Mouse (Mus musculus): Measurements from ENCODE around the gene Osbpl9.

Gene Osbpl9

DNA sequence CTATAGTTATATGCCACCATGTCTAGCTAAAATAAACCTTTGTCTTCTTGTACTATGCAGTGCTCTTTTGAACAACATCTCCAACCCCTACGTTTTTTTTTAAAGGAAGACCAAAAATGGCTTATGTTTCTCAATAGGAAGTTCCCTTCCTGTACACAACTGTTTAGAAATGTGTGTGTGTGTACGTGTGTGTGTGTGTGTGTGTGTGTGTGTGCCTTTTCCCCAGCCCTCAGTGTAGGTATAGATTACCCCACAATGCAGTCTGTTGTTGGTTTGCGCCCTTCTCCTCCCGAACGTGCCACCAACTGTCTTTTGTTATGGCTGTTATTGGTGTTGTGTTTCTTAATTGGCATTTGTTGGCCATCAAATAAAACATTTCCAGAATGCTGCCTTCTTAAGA lies 5.5 kb upstream of the Osbpl9 start:
- no peak for DNase-seq (ENCODE audit: low read depth, low spot score)

DNA sequence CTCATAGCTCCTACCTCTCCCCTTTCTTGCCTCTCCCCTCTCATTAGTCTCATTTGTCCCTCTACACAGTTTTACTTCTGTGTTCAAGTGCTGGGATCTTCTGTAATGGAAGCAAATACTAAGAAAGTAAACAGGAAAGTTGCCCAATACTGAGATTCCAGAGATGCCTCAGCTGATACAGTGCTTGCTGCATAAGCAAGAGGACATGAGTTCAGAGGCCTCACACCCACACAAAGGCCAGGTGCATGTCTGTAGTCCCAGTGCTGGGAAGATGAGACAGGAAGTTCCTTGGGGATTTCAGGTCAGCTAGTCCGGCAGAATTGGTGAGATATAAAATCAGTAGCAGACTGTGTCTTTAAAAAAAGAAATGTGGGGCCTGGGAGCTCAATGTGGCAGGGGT lies 2.3 kb upstream of the Osbpl9 start:
- no peak for DNase-seq (ENCODE audit: low read depth, low spot score)

DNA sequence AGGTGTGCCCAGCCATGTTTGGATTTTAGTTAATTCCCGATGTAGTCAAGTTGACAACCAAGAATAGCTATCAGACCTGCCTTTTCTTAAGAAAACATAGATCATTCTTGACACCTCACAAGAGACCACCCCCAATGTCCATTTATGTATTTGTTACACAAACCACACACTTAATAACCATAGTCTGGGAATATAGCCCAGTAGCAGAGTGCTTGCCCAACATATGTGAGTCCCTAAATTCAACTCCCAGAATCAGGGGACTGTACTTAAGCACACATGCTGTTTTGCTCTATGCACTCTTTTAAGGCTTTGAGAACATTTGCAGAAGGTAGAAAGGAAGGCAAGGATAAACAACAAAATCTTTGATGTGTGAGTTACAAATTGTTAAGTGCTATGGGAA lies 1.9 kb upstream of the Osbpl9 start:
- DNase-seq (ENCODE audit: low read depth, low spot score) = no peak

DNA sequence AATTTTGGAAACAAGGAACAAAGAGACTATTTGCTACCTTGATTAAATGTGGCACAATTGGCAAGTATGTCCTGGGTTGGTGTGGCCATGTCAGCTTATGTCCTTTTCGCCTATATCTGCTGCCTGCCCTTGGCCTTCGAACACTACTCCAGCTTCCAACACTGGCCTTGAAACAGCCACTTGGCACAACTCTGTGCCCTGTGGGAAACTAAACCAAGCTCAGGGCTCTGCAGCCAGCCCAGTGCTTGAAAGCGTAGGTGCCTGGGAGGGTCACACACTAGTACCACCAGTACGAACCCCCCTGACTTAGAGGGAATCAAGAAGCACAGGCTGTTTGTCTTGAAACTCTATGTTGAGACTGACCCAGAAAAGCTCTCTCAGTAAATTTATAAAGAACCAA lies 3.0 kb downstream of the Osbpl9 start:
- no peak for DNase-seq (ENCODE audit: low read depth, low spot score)

DNA sequence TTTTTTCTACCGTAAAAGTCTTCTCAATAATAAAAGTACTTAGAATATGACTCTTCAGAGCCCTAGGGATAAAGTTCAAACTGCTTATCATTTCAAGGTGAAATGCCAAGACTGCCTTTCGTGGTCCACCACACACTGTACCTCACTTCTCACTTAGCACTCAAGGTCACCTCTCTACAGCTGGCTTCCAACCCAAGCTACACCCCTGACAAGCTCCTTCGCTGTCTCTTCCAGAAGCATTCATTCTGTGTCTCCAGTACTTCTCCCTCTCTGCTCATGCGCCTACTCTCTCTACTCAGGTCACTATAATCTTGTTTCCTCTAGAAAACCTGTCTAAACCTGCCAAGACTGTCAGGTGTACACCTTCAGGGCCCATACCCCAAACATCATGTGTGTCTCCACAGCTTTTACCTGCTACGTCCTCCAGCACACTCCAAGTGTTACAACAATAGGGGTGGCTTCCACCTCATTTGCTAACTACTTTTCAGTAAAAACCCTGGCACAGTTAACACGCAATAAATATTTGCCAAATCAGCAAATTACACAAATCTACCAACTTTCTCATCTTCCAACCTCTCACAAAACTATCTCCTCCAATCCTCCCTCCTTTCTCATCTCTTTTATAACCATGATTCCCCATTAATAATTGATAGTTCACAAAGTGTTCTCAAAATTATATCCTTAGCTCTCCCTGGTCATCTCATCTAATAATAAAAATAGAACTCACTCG lies 6.0 kb downstream of the Osbpl9 start:
- no peak for DNase-seq (ENCODE audit: low read depth, low spot score)

DNA sequence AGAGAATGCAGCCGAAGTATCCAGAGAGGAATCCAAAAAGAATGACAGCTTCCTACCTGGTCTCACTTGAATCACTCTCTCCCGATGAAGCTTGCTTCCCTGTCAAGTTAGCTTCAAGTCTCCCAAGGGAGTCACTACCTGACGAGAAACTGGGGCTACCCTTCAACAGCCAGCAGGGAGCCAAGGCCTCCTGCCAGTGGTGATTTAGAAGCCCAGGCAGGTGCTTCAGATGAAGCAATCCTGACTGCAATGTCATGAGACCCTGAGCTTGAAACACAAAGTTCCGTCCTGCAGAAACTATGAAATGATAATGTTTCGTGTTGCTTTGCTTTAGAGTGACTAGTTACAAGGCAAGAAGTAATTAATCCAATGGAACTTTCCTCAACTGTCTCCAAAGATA lies 8.2 kb downstream of the Osbpl9 start:
- DNase-seq (ENCODE audit: low read depth, low spot score) = no peak

DNA sequence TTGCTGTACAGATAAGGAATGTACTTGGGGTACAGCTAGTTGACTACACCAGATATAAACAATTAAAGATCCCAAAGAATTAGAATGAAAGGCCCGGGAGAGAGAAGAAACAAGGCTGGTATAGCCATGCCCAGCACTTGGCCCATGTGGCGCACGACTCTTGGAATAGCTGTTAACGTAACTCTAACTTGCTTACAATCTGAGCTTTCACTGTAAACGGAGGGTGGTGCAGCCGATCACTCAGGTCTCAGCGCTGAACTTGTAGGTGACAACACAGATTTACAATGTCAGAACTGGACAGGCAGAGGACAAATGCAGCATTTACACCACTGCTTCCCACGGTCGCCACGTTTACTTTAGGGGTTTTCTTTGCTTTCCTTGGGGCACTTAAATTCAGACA lies 10.5 kb downstream of the Osbpl9 start:
- DNase-seq (ENCODE audit: low read depth, low spot score) = no peak

DNA sequence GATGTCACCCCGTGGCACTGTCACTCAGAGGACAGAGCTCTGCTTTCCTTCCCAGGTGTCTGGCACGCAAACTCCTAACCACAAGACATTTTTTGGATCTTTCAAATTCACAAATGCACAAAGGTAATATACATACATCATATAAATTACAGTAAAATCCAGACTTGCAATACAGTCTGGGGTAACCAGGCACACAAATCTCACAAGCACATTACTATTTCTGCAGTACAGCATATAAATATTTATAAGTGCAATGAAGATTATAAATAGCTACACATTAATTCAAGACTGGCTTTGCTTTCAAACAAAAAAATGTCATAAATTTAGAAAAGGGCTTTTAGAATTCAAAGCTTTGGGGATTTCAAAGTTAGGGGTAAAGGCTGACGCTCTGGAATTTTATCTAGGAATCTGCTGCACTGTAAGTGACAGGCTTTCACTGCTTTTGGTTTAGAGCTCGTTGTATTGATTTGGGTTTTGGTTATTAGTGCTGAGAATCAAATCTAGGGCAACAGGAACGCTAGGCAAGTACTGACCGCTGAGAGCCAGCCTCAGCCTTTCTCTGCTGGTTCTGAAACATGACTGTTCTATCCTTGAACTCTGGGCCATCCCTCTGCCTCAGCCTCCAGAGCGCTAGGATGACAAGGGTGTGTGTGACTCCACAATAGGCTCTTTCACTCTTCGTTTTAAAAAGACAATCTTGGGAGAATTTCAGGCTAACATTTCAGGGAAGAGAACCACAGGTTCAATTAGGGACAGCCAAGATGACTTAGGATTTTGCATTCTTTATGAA lies 16.3 kb downstream of the Osbpl9 start:
- no peak for DNase-seq (ENCODE audit: low read depth, low spot score)

DNA sequence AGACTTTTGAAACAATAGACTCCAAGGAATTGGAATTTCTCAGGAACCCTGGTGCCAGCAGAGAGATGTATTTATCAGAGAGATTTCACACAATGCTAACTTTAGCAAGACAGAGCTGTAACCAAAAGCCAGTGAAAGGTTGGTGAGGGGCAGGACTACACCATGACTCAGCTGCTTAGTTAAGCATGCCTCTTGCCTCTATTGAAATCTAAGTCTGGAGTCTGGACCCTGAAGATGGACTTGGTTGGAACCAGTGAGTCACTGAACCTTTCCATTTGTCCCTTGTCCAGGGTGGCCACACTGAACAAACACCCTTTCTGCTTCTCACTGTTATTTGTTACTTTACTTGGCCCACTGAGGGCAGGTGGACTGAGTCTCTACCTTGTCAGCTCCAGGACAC lies 26.4 kb downstream of the Osbpl9 start:
- DNase-seq (ENCODE audit: low read depth, low spot score) = no peak

DNA sequence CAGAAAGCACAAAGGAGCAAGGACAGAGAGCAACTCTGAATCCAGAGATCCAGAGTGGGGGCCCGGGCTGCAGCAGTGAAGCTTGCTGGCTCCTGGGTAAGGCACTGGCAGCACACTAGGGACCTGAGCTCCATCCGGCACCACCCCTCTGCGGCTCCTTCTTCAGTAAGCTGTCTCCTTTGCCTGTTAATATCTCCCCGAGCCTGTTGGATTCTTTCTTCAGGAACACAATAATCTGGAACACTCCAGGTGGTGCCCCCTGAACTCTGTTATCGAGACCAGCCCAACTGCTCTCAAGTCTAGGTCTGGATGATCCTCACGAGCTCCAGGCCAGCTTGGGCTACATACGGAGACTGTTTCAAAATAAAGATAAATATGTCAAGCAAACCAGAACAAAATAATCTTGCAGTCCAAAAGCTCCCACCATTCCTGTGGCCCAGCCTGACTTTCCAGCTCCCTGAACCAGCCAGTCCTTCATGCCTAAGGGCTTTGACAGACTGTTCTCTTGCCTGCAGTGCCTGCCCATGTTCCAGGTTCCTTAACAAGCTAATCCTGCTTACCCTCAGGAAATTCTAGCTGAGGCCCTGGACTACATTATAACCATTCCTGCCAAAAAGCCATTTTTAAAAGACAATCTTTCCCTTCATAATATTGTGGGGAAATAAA lies 28.2 kb downstream of the Osbpl9 start:
- peak; percentile 23 for DNase-seq (ENCODE audit: low read depth, low spot score)

DNA sequence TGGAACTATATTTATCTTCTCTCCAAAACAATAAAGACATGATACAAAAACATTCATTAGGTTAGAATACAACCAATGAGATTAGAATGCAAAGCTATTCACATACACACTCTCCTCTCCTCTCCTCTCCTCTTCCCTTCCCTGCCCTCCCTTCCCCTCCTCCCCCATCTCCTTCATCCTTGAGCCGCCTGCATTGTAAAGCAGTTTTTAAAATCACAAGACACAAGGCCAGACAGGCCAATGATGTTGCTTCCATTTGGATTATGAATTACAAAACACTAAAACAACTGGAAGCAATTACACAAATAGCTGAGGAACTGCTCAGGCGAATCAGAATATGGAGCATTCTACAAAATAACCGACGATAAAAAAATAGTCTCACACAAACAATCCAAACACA lies 28.7 kb downstream of the Osbpl9 start:
- DNase-seq (ENCODE audit: low read depth, low spot score) = no peak

DNA sequence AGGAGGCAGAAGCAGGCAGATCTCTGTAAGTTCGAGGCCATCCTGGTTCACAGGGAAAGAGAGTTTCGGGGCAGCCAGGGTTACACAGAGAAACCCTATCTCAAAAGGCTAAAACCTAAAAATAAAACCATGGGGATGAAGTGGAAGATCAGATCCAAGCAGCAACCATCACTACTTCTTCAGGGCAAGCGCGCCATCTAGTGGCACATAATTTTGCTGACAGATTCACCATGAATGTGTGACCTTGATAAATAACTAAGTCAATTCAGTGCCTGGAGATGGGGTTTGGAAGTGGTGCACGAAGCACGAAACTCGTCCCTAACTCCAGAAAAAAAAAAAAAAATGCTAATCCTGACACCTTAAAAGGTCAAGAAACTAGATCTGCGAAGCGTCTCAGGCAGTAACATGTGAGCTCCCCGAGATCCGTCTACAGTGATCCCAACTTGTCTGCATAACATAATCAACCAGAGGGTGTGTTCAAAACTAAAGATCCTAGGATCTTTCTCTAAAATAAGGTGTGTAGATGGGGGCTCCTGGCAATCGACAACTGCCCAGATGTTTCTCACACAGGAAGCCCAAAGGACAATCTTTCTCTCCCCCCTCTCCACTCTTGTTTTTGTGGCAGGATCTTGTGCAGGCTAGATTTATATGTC lies 36.4 kb downstream of the Osbpl9 start:
- peak; percentile 86 for DNase-seq (ENCODE audit: low read depth, low spot score)

DNA sequence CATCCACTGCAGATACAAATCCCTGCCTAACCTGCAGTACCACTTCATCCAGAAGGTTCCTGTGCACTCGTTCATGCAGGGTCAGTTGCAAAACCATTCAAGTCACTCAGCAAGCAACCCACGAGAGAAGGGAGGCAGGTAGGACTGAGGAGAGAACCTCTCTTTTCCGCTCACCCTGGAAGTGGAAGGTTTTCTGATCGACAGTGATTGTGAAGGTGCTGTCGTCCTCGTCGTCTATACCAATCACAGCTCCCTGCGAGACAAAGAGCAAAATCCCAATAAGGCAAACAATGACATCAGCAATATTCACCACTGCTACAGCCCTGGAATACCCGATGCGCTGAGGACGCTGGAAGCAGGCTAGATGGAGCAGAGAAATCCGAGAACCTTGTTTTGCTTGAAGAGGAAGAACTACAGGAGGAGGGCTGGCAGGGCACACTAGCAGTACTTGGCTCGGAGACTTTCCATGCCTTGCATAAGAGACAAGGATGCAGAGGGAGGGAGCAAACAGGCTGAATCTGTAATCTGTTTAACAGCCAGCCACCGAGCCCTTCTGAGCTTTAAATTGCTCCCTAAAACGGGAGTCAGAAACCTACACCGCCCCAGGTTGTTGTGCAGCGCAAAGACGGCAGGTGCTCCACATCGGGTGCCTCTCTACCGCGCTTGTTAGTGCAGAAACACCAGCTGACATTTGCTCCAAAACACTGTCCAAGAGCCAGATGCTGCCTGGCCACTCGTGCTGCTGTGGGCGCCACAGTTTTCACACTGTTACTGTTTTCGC lies 45.4 kb downstream of the Osbpl9 start:
- no peak for DNase-seq (ENCODE audit: low read depth, low spot score)

DNA sequence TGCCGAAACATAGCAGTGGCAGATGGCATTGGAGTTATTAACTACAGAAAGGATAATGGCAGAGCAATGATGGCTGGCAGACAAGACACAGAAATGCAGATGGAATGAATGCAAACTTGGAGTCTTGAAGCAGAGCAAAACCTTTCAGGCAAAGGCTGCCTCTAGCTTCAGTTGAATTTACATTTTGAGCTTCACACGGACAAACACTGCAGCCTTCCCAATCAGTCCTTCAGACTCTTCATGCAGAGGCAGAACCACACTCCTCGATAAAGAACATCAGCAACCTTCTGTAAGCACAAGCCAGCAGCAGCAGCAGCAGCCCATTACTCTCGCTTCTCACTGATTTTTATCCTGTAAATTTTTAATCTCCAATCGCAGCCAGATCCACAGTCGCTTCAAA lies 46.0 kb downstream of the Osbpl9 start:
- DNase-seq (ENCODE audit: low read depth, low spot score) = no peak

DNA sequence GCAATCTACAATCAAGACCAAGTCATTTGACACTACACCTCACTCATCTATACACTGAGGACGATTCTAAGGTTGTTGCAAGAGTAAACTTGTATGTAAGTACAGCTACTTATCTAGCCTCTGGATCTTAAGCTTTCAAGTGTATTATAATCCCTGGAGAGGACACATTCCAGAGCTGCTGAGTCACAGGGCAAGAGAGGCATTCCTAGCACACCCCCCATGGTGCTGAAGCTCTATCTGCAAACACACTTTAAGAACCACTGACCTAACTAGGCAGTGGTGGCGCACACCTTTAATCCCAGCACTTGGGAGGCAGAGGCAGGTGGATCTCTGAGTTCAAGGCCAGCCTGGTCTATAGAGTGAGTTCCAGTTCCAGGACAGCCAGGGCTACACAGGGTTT lies 51.9 kb downstream of the Osbpl9 start:
- DNase-seq (ENCODE audit: low read depth, low spot score) = peak; percentile 90

DNA sequence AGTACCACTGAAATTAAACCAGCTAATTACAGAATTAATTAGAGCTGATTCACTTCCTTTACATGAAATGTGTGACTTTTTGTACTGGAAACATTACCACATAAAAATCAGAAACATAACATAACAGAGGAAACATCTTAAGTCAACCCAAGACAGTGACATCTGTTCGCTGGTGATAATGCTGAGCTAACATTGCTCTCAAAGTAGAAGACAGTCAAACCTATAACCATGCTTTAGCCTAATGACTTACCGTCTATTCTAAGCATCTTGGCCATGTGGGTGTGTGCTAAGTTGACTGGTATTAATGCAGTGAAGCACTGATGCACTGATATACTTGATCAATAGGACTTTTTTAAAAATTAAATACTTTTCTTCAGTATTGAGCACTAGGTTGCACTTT lies 52.7 kb downstream of the Osbpl9 start:
- DNase-seq (ENCODE audit: low read depth, low spot score) = no peak

DNA sequence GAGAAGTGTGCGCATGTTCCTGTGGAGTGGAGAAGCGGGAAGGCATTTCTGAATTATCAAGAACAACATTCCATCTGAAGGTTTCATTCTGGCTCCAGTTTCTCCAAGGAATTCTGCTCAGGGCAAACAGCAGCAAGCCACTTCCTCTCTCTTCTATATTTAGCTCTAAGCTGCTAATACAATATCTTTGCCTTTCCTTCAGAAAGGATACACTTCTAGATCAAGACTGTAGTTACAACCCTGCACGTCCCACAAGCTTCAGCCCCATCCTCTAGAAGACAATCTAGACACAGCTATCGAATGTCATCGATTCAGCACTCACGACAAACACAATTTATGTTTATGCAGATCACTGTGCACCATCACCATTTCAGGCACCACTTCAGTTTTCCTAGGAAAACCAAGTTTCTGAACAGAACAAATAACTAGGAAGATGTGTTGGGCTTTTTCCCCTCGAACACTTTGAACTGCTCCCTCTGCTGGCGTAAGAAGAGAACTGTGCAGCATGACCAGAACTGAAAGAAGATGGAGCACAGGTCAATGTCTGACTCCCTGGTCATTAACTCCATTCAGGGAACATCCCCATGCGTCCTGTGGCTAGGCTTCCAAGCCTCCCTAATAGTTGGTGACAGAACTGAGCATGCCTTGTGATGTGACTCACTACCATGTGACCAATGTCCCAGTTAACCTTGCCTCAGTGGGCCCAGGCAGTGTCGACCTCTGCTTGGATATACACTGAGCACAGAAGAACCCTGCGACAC lies 54.6 kb downstream of the Osbpl9 start:
- peak; percentile 78 for DNase-seq (ENCODE audit: low read depth, low spot score)

DNA sequence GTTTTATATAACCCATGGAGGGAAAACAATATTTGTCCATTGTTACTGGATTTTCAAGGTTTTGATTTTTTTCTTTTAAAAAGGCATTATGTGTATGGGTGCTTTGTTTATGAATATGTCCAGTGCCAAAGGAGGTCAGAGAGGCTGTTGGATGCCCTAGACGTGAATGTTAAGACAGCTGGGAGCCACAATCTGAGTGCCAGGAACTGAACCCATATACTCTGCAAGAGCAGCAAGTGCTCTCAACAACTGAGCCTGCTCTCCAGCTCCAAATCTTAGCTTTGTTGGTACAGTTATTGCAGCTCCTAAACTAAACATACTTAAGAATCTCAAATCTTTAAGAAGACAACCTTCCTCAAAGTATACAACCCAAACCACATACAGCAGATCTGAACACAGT lies 59.0 kb downstream of the Osbpl9 start:
- DNase-seq (ENCODE audit: low read depth, low spot score) = no peak

DNA sequence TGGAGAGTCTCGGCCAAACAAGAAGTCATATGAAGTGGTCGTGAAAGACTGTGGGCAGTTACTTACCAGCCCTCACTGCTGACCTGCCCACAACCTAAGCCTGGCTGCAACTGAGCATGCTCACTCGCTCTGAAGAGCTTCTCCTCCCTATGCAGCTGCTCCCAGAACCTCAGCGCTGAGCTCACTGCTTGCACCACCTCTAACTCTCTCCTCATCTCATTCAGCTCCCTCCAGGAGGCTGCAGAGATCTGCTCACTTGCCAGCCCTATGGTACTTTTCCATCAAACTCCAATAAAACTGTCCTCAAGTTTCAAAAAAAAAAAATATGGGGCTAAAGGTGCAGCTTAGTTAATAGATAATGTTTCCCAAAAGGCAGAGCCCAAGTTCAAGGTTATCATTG lies 63.5 kb downstream of the Osbpl9 start:
- DNase-seq (ENCODE audit: low read depth, low spot score) = no peak

DNA sequence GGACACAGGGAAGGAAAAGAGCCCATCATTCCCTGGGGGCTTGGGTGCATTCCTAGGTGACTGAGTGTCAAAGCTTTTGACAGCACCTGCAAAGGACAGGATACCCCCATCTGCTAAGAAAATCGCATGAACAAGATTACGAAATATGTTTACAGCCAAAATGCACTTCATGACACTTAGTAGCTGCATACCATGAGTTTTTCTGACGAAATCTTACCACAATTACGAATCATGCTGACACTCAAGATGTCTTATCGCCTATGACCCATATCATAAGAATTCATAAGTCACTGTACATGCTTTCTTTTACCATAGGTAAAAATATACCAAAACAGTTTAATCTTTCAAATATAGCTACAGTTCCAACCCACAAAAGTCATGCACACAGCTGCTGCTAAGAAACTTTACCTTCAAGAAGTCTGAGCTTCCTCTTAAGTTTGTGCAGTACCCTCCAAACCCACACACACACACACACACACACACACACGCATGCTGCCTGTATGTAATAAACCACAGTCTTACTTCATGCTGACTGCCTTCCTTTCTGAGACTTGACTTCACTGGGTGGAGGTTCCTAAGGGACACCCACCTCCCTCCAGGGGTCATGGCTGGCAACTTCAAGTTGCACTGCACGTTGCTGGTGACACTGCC lies 65.5 kb downstream of the Osbpl9 start:
- no peak for DNase-seq (ENCODE audit: low read depth, low spot score)

Measured in ZHBTc4 (cell line).